Mouse (Mus musculus): ENCODE measurements at regions not wholly inside any gene's neighbourhood (a gene's known extent, or its start where the extent isn't known, plus 50 kb on each side); places are given as distances from the start of the nearest gene placed in this dataset.

DNA sequence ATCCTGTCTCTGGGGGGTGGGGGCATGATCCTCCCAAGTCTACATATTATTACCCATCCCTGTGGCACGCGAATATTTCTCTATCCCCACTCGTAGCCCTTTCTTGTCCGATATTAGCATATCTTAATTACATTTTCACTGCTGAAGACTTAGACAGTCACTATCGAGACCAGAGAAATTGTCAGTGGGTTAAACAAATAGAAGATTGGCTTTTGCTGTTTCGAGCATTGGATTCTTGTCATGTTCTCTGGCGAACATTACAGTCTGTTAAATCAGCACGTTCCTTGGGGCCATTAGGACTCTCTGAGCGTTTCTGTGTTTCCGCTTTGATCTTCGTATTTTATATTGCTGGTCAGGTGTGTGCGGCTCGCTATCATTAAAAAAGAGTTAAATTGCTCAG is 129.6 kb upstream of the Psmd7 start:
- H3K9ac ChIP-seq: no peak overlapping the region
- no peak overlapping the region for H3K4me3 ChIP-seq (replicated peaks)
- no peak overlapping the region for H3K4me2 ChIP-seq
- H3K27ac ChIP-seq (replicated peaks): no peak overlapping the region
- 69% methylated on average over 13 of the region's 13 CpGs for WGBS (ENCODE audit: insufficient replicate concordance)
- no peak for ATAC-seq (ENCODE audit: insufficient read depth)
- no peaks in the 10 kb centered on the region for H3K36me3 ChIP-seq (replicated peaks)
- no peaks in the 10 kb centered on the region for H3K9me3 ChIP-seq (replicated peaks)
- no peaks in the 10 kb centered on the region for H3K4me1 ChIP-seq (replicated peaks)
- no peaks in the 10 kb centered on the region for H3K27me3 ChIP-seq

DNA sequence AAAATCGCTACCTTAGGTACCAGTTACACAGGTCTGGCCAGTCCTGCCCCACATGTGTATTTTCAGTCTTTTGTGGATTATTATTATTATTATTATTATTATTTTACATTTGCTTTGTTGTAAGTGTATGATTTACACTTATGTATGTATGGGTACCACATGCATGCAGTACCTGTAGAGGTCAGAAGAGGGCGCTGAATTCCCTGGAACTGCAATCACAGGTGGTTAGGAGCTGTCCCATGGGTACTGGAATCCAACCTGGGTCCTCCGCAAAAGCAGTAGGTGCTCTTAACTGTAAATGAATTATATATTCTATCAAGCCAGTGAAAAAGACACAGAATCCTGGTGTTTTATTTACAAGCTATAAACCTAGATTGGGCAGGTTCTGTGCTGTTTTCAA is 131.4 kb upstream of the Psmd7 start:
- Histone ChIP-seq H3K9ac (no peak overlapping the region), H3K4me1 (replicated peaks) (no peaks in the 10 kb centered on the region), H3K27ac (replicated peaks) (no peak overlapping the region), H3K36me3 (replicated peaks) (no peaks in the 10 kb centered on the region), H3K9me3 (replicated peaks) (no peaks in the 10 kb centered on the region), H3K4me2 (no peak overlapping the region), H3K27me3 (no peaks in the 10 kb centered on the region), H3K4me3 (replicated peaks) (no peak overlapping the region)
- 49% methylated on average over 3 of the region's 3 CpGs for WGBS (ENCODE audit: insufficient replicate concordance)
- no peak for ATAC-seq (ENCODE audit: insufficient read depth)

DNA sequence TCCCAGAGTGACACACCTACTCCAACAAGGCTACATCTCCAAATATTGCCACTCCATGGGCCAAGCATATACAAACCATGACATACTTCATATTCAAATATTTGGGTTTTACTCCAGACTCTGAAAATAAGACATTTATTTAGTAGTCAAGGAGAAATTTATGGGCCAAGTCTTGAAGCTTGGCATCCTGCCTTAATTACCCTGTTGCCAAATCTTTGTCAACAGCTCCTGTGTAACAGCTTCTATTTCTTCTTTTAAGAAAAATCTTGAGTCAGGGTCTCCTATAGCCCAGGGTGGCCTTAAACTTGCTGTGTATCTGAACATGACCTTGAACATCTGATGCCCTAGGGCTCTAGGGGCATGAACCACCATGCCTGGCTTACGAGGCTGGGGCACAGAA is 138.5 kb upstream of the Psmd7 start:
- H3K4me2 ChIP-seq: no peak overlapping the region
- no peak for ATAC-seq (ENCODE audit: insufficient read depth)
- no peak overlapping the region for H3K4me3 ChIP-seq (replicated peaks)
- H3K4me1 ChIP-seq (replicated peaks): no peaks in the 10 kb centered on the region
- no peaks in the 10 kb centered on the region for H3K36me3 ChIP-seq (replicated peaks)
- WGBS (ENCODE audit: insufficient replicate concordance): 65% methylated on average over 1 of the region's 1 CpGs
- H3K9ac ChIP-seq: no peak overlapping the region
- H3K27me3 ChIP-seq: no peaks in the 10 kb centered on the region
- H3K9me3 ChIP-seq (replicated peaks): no peaks in the 10 kb centered on the region
- no peak overlapping the region for H3K27ac ChIP-seq (replicated peaks)

DNA sequence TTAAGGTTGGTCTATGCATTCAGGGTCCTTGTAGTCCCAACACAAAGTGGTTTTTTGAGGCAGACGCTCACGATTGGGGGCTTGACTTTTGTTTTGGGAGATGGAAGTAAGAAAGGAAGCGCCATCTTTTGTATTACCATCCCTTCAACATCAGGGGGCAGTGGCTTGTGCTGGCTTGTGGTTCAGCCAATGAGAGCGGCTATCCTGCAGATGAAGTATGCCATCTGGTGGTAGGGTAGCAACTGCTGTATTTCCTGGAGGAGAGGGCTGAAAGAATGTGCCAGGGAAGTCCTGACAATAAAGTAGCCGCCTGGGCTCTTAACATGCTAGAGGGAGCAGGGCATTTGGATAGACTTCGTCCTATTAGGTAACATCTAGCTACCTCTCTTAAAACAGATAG is 139.0 kb upstream of the Psmd7 start:
- no peak for ATAC-seq (ENCODE audit: insufficient read depth)
- no peak overlapping the region for H3K4me3 ChIP-seq (replicated peaks)
- H3K27ac ChIP-seq (replicated peaks): no peak overlapping the region
- H3K9me3 ChIP-seq (replicated peaks): no peaks in the 10 kb centered on the region
- H3K27me3 ChIP-seq: no peaks in the 10 kb centered on the region
- H3K4me1 ChIP-seq (replicated peaks): no peaks in the 10 kb centered on the region
- WGBS (ENCODE audit: insufficient replicate concordance): 74% methylated on average over 6 of the region's 6 CpGs
- no peak overlapping the region for H3K9ac ChIP-seq
- no peaks in the 10 kb centered on the region for H3K36me3 ChIP-seq (replicated peaks)
- no peak overlapping the region for H3K4me2 ChIP-seq

DNA sequence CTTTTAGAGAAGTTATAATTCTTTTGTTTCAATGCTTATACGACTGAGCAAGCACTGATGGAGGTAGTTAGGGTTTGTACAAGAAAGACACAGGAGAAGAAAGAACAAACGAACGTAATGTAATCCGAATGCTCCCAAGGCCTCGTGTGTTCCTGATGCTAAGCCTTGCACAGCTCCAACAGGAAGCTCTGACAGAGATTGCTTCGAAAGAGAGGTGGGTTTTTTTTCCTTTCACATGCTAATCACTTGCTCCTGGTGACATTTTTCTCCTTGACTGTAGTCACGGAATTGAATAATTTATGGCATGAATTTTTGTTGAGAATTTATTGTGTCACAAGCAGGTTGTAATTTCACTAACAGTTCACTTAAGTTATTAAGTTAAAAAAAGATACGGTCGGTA is 150.8 kb upstream of the Psmd7 start:
- Histone ChIP-seq H3K27ac (replicated peaks) (no peak overlapping the region), H3K27me3 (no peaks in the 10 kb centered on the region), H3K9ac (no peak overlapping the region), H3K4me1 (replicated peaks) (no peaks in the 10 kb centered on the region), H3K36me3 (replicated peaks) (no peaks in the 10 kb centered on the region), H3K9me3 (replicated peaks) (peaks cover 4% of the 10 kb centered on the region; the same call in 1 of the 2 replicates), H3K4me2 (no peak overlapping the region), H3K4me3 (replicated peaks) (no peak overlapping the region)
- no peak for ATAC-seq (ENCODE audit: insufficient read depth)
- WGBS (ENCODE audit: insufficient replicate concordance): 62% methylated on average over 9 of the region's 9 CpGs

DNA sequence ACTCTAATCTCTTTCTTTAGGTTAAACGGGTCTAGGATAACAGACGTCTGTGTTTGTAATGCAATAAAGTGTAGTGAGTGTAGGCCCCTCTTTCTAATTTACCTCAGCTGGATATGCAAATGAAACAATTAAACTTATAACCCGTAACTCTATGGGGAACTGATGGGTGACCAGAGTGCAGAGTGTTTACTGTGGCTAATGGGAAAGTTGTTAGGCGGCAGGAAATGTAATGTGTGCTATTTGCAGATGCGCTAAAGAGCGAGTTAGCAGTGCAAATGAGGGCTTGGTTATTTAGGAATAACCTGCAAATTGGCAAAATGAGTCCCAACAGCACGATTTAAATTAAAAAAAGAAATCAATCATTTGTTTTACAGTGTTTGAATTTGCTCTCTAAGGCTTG is 168.8 kb upstream of the Psmd7 start:
- no peak overlapping the region for H3K4me2 ChIP-seq
- no peaks in the 10 kb centered on the region for H3K27me3 ChIP-seq
- no peaks in the 10 kb centered on the region for H3K9me3 ChIP-seq (replicated peaks)
- no peak overlapping the region for H3K4me3 ChIP-seq (replicated peaks)
- no peaks in the 10 kb centered on the region for H3K36me3 ChIP-seq (replicated peaks)
- ATAC-seq (ENCODE audit: insufficient read depth): no peak
- no peak overlapping the region for H3K9ac ChIP-seq
- H3K27ac ChIP-seq (replicated peaks): no peak overlapping the region
- H3K4me1 ChIP-seq (replicated peaks): no peaks in the 10 kb centered on the region
- 57% methylated on average over 7 of the region's 7 CpGs for WGBS (ENCODE audit: insufficient replicate concordance)

DNA sequence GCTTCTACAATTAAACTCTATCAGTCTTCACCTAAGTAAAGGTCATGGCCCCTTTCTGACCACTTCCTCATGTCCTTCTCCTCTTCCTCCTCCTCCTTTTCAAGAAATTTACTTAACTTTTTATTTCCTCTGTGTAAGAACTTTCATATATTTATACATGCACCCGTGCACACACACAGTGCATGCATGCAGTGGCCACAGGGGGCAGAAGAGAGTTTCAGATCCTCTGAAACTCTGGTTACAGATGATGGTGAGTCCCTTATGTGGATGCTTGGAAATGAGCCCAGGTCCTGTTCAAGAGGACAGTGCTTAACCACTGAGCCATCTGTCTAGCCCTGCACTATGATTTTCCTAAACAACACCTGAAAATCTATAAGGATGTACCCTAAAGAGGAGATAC is 170.4 kb upstream of the Psmd7 start:
- no peak overlapping the region for H3K4me2 ChIP-seq
- H3K27ac ChIP-seq (replicated peaks): no peak overlapping the region
- no peak overlapping the region for H3K9ac ChIP-seq
- no peak overlapping the region for H3K4me3 ChIP-seq (replicated peaks)
- no peaks in the 10 kb centered on the region for H3K36me3 ChIP-seq (replicated peaks)
- no peak for ATAC-seq (ENCODE audit: insufficient read depth)
- 60% methylated on average over 1 of the region's 1 CpGs for WGBS (ENCODE audit: insufficient replicate concordance)
- no peaks in the 10 kb centered on the region for H3K9me3 ChIP-seq (replicated peaks)
- no peaks in the 10 kb centered on the region for H3K4me1 ChIP-seq (replicated peaks)
- H3K27me3 ChIP-seq: no peaks in the 10 kb centered on the region

DNA sequence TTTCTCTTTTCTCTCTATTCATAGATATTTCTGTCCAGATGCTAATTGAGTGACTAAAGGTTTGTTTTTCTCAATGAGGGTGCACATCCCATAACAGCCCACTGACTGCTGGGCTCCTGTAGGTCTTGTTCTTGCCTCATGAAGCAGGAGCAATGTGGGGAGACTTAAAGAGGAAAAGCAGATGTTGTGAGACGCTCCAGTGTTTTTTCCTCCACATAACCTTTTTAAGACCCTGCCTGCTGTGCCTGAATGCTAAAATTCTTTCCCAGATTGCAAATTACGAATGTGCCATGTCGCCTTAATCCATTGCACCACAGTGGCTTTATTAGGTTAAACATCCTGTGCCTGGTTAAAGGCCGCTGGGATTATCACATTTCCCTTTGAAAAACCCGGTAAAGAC is 165.5 kb upstream of the Zfhx3 start:
- Histone ChIP-seq H3K27ac (replicated peaks) (no peak overlapping the region), H3K4me2 (no peak overlapping the region), H3K4me1 (replicated peaks) (no peaks in the 10 kb centered on the region), H3K4me3 (replicated peaks) (no peak overlapping the region), H3K36me3 (replicated peaks) (no peaks in the 10 kb centered on the region), H3K9ac (no peak overlapping the region), H3K27me3 (no peaks in the 10 kb centered on the region), H3K9me3 (replicated peaks) (no peaks in the 10 kb centered on the region)
- no peak for ATAC-seq (ENCODE audit: insufficient read depth)
- 14% methylated on average over 5 of the region's 5 CpGs for WGBS (ENCODE audit: insufficient replicate concordance)

DNA sequence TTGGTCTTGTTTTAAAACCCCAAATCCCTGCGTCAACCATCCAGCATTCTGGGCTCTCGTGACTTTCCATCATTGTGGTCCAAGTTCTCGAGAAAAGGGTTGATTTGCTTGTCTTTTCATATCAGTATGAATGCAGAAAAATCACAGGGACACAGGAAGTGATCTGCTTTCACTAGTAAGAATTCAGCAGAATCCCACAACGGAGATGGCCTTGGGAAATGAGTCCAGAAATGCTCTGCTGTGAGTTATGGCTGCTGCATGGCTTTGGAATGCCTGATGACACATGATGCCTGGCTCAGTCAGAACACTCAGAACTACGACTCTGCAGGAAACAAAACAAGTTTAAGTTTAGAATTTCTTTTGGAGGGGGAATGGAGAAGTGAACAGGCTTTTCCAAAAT is 156.7 kb upstream of the Zfhx3 start:
- no peaks in the 10 kb centered on the region for H3K27me3 ChIP-seq
- no peaks in the 10 kb centered on the region for H3K4me1 ChIP-seq (replicated peaks)
- ATAC-seq (ENCODE audit: insufficient read depth): no peak
- H3K27ac ChIP-seq (replicated peaks): no peak overlapping the region
- H3K9me3 ChIP-seq (replicated peaks): no peaks in the 10 kb centered on the region
- WGBS (ENCODE audit: insufficient replicate concordance): 56% methylated on average over 5 of the region's 5 CpGs
- H3K9ac ChIP-seq: no peak overlapping the region
- no peaks in the 10 kb centered on the region for H3K36me3 ChIP-seq (replicated peaks)
- no peak overlapping the region for H3K4me2 ChIP-seq
- H3K4me3 ChIP-seq (replicated peaks): no peak overlapping the region

DNA sequence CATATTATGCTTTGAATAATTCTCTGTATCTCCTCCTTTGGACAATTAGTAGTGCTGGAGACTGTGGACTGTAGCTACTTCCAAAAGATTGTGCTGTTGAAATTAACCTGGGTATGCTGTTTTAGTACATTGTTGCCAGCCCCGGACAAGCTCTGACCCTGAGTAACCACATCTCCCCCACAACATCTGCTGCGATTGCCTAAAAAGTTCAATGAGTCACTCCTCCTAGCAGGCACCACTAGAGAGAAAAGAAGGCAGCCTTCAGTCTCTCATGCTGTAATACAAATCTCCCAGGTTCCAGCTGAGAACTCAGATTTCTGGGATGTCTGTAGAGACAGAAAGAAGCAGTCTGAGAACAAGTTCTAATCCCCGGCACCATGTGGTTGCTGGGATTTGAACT is 150.2 kb upstream of the Zfhx3 start:
- Histone ChIP-seq H3K4me1 (replicated peaks) (no peaks in the 10 kb centered on the region), H3K9me3 (replicated peaks) (no peaks in the 10 kb centered on the region), H3K36me3 (replicated peaks) (no peaks in the 10 kb centered on the region), H3K4me3 (replicated peaks) (no peak overlapping the region), H3K4me2 (no peak overlapping the region), H3K9ac (no peak overlapping the region), H3K27ac (replicated peaks) (no peak overlapping the region), H3K27me3 (no peaks in the 10 kb centered on the region)
- WGBS (ENCODE audit: insufficient replicate concordance): 68% methylated on average over 3 of the region's 3 CpGs
- ATAC-seq (ENCODE audit: insufficient read depth): no peak

DNA sequence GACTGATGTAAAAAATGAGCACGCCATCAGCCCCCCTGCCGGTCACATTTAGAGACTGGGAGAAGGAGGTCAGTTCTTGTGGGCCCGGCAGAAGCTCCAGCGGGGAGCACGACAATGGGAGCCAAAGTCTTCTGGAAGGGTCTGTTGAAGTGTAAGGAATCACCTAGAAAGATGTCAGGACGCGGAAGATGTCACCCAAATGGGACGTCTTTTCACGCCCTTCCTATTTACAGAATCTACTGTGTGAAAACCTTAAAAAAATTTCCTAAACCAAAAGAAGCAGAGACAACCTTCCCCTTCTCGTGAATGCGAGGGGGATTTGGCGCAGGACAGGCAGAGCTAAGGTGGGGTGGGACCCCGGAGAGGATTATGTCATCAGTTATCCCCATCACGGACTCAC is 127.5 kb upstream of the Zfhx3 start:
- Histone ChIP-seq H3K9me3 (replicated peaks) (no peaks in the 10 kb centered on the region), H3K27me3 (no peaks in the 10 kb centered on the region), H3K4me1 (replicated peaks) (no peaks in the 10 kb centered on the region), H3K4me2 (no peak overlapping the region), H3K27ac (replicated peaks) (no peak overlapping the region), H3K36me3 (replicated peaks) (no peaks in the 10 kb centered on the region), H3K9ac (no peak overlapping the region), H3K4me3 (replicated peaks) (no peak overlapping the region)
- 63% methylated on average over 14 of the region's 14 CpGs for WGBS (ENCODE audit: insufficient replicate concordance)
- ATAC-seq (ENCODE audit: insufficient read depth): no peak

DNA sequence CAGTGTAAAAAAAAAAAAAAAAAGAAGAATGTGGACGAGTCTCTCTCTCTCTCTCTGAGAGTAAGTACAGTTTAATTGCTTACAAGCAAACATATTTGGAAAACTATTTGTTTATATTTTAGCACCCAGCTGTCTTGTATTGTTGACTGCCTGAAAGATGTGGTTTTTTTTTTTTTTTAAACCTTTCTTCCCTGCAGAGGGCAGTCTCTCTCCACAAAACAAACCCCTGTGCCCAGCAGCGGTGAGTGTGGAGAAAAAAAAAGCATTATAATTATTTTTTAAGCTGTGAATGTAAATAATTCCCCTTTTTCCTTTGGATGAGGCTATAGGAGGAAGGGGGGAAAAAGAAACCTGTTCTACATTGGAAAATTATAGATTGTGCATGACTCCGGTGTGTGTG is 126.7 kb upstream of the Zfhx3 start:
- no peak for ATAC-seq (ENCODE audit: insufficient read depth)

More for the DNA sequence above, 126.7 kb upstream of the Zfhx3 start:
- no peaks in the 10 kb centered on the region for H3K9me3 ChIP-seq (replicated peaks)
- no peak overlapping the region for H3K27ac ChIP-seq (replicated peaks)
- H3K4me3 ChIP-seq (replicated peaks): no peak overlapping the region
- 36% methylated on average over 3 of the region's 3 CpGs for WGBS (ENCODE audit: insufficient replicate concordance)
- no peaks in the 10 kb centered on the region for H3K27me3 ChIP-seq
- no peak overlapping the region for H3K4me2 ChIP-seq
- no peaks in the 10 kb centered on the region for H3K4me1 ChIP-seq (replicated peaks)
- H3K9ac ChIP-seq: no peak overlapping the region
- H3K36me3 ChIP-seq (replicated peaks): no peaks in the 10 kb centered on the region
